In genomic region chr9:50500467-50500973, GRCm38 (mm10) we compare ENCODE assay signal across 10 mouse cellular contexts. TPM values are rescaled to one million over a fixed set of nuclear protein-coding genes. Genes with fewer than 3 reads are reported as not detected.
DNase-seq lines count a peak whose midpoint lies in the region; ATAC-seq and TF ChIP-seq lines count a peak whose summit lies in the region.
"Had no signal": no experiment of that assay in that cellular context is flagged by ENCODE, and none has a peak within 500 bp of the region (broad histone marks: within the 10 kb centered on the region; RNA-seq: fewer than 3 reads in every experiment).

No protein-coding gene starts in this region.

- H3K4me1 ChIP-seq in heart, postnatal 0 days (ENCODE audit: control insufficient read depth, insufficient read depth), result peaks cover under 1% of the 10 kb centered on the region; the same call in 1 of the 2 replicates
- H3K4me1 ChIP-seq in brown adipose tissue, adult 24 weeks (ENCODE audit: control insufficient read depth, insufficient read depth, insufficient read length, low read length), result 0 out of 2 replicates have a peak, but pooled peaks cover 2% of the 10 kb centered on the region
- no peaks in the 10 kb centered on the region for H3K4me1 ChIP-seq in hindbrain, postnatal 0 days (ENCODE audit: insufficient read depth, low read length)
- H3K4me1 ChIP-seq in midbrain, embryonic 16.5 days (ENCODE audit: control insufficient read depth, insufficient read depth, low read length), result peaks cover 12% of the 10 kb centered on the region
- peaks cover 17% of the 10 kb centered on the region for H3K4me1 ChIP-seq in thymus, adult 2 months (replicated peaks; ENCODE audit: control insufficient read depth, insufficient read depth, low read length)

- no peaks in the 10 kb centered on the region for H3K9me3 ChIP-seq in heart, postnatal 0 days (replicated peaks; ENCODE audit: control insufficient read depth, low read length)
- H3K9me3 ChIP-seq in hindbrain, postnatal 0 days (ENCODE audit: low read length), result no peaks in the 10 kb centered on the region
- H3K9me3 ChIP-seq in midbrain, embryonic 16.5 days (replicated peaks; ENCODE audit: control insufficient read depth, low read length, poor library complexity, severe bottlenecking), result no peaks in the 10 kb centered on the region
- H3K9me3 ChIP-seq: G1E had no signal

- TF ChIP-seq CTCF in heart, postnatal 0 days (IDR thresholded peaks at IDR 0.05; ENCODE audit: low read depth), result no peak
- TF ChIP-seq CTCF in hindbrain, postnatal 0 days (IDR thresholded peaks at IDR 0.05; ENCODE audit: low read depth), result no peak
- no peak for TF ChIP-seq CTCF in thymus, adult 2 months (IDR thresholded peaks at IDR 0.05; ENCODE audit: borderline replicate concordance, control insufficient read depth, extremely low read depth, insufficient read depth, low read length, poor library complexity)

- no peak overlapping the region for H3K27ac ChIP-seq in heart, postnatal 0 days (ENCODE audit: low read depth)
- no peak overlapping the region for H3K27ac ChIP-seq in brown adipose tissue, adult 24 weeks (replicated peaks; ENCODE audit: low read depth, low read length)
- H3K27ac ChIP-seq in hindbrain, postnatal 0 days, result peak overlapping the region; percentile 54; the same call in 1 of the 2 replicates
- H3K27ac ChIP-seq in midbrain, embryonic 16.5 days (ENCODE audit: low read length), result peak overlapping the region; percentile 57
- no peak overlapping the region for H3K27ac ChIP-seq in thymus, adult 2 months (ENCODE audit: control insufficient read depth, insufficient read depth, low read length)

- H3K36me3 ChIP-seq in heart, postnatal 0 days (replicated peaks; ENCODE audit: control insufficient read depth, insufficient read depth, low read length), result no peaks in the 10 kb centered on the region
- H3K36me3 ChIP-seq in hindbrain, postnatal 0 days (ENCODE audit: insufficient read depth, low read length), result no peaks in the 10 kb centered on the region
- no peaks in the 10 kb centered on the region for H3K36me3 ChIP-seq in midbrain, embryonic 16.5 days (ENCODE audit: control insufficient read depth, insufficient read depth, low read length)
- H3K36me3 ChIP-seq in thymus, adult 2 months (ENCODE audit: control insufficient read depth, insufficient read depth, low read length), result no peaks in the 10 kb centered on the region
- H3K36me3 ChIP-seq: G1E had no signal

- no peak for DNase-seq in heart, postnatal 0 days (ENCODE audit: low spot score)
- DNase-seq in heart, adult 8-10 months (ENCODE audit: low spot score), result no peak
- no peak for DNase-seq in hindbrain, postnatal 0 days (ENCODE audit: low spot score)
- no peak for DNase-seq in thymus, adult 2 months
- DNase-seq in thymus, postnatal 4 days, result no peak
- no peak for DNase-seq in lung, postnatal 4 days
- DNase-seq: layer of hippocampus, adult 9-11 months had no signal

- no peaks in the 10 kb centered on the region for H3K27me3 ChIP-seq in heart, postnatal 0 days (ENCODE audit: control insufficient read depth, insufficient read depth, low read length)
- H3K27me3 ChIP-seq in hindbrain, postnatal 0 days (ENCODE audit: insufficient read depth, low read length), result no peaks in the 10 kb centered on the region
- H3K27me3 ChIP-seq in midbrain, embryonic 16.5 days (ENCODE audit: control insufficient read depth, insufficient read depth, low read depth, low read length), result no peaks in the 10 kb centered on the region
- no peaks in the 10 kb centered on the region for H3K27me3 ChIP-seq in thymus, adult 2 months (ENCODE audit: control insufficient read depth, insufficient read depth, low read length)

- peak overlapping the region; percentile 42; the same call in 1 of the 2 replicates for H3K9ac ChIP-seq in heart, postnatal 0 days (replicated peaks; ENCODE audit: low read depth, low read length)
- peak overlapping the region; percentile 24; the same call in 1 of the 2 replicates for H3K9ac ChIP-seq in hindbrain, postnatal 0 days (replicated peaks; ENCODE audit: low read length)
- H3K9ac ChIP-seq in midbrain, embryonic 16.5 days (ENCODE audit: low read depth, low read length), result 0 out of 2 replicates have a peak overlapping the region, but pooled peaks have one; percentile 30

- 57% methylated on average over 15 of the region's 15 CpGs for WGBS in heart, postnatal 0 days
- 74% methylated on average over 15 of the region's 15 CpGs for WGBS in hindbrain, postnatal 0 days
- 66% methylated on average over 15 of the region's 15 CpGs for WGBS in midbrain, embryonic 16.5 days
- 82% methylated on average over 15 of the region's 15 CpGs for WGBS in thymus, adult 2 months

- no peak for TF ChIP-seq EP300 in heart, postnatal 0 days (IDR thresholded peaks at IDR 0.05; ENCODE audit: low read depth)

- peak overlapping the region; percentile 42 for H3K4me3 ChIP-seq in heart, postnatal 0 days (ENCODE audit: low read depth, low read length)
- peak overlapping the region; percentile 52 for H3K4me3 ChIP-seq in brown adipose tissue, adult 24 weeks (ENCODE audit: insufficient read depth, low read depth, low read length)
- H3K4me3 ChIP-seq in hindbrain, postnatal 0 days (ENCODE audit: low read length), result peak overlapping the region; percentile 23
- H3K4me3 ChIP-seq in midbrain, embryonic 16.5 days (ENCODE audit: low read depth, low read length), result peak overlapping the region; percentile 31
- no peak overlapping the region for H3K4me3 ChIP-seq in thymus, adult 2 months (ENCODE audit: control insufficient read depth, insufficient read depth, low read length)

- no peak for ATAC-seq in heart, postnatal 0 days (ENCODE audit: insufficient read depth, low read depth)
- ATAC-seq in hindbrain, postnatal 0 days, result no peak
- ATAC-seq in midbrain, embryonic 16.5 days, result 0 out of 2 replicates have a peak, but pooled peaks have one; percentile 21

- H3K4me2 ChIP-seq in heart, postnatal 0 days (ENCODE audit: low read depth, low read length), result peak overlapping the region; percentile 66
- peak overlapping the region; percentile 55 for H3K4me2 ChIP-seq in hindbrain, postnatal 0 days (ENCODE audit: low read depth, low read length)
- peak overlapping the region; percentile 45 for H3K4me2 ChIP-seq in midbrain, embryonic 16.5 days (ENCODE audit: low read length)

- no peak for TF ChIP-seq POLR2A in thymus, adult 2 months (IDR thresholded peaks at IDR 0.05; ENCODE audit: control insufficient read depth, extremely low read depth, insufficient read depth, low read length, poor library complexity)

RNA-seq across cellular contexts. Expression of gene Plet1, which starts 6.2 kb away (rescaled TPM):
- 3.7 and 7.0 TPM in 2 replicates for total RNA-seq in heart, postnatal 0 days (2014; rRNA removed; ENCODE audit: low replicate concordance)
- polyA plus RNA-seq in heart, postnatal 0 days (2015; fragmentation: Nextera tagmentation; extraction: Ambion mirVana), result 1.2 and 1.3 TPM in 2 replicates
- 1 to 10 TPM in 3 of 4 experiments, under 1 TPM in 1; 0.87 to 2.5 (median 1.8) TPM for total RNA-seq in heart, adult 8-10 months (2022)
- polyA plus RNA-seq in brown adipose tissue, adult 24 weeks (2012; ENCODE audit: insufficient read depth, insufficient read length, missing spikeins), result not detected in 2 replicates
- total RNA-seq in hindbrain, postnatal 0 days (2014; rRNA removed), result 0.37 TPM in 1 of 2 replicates, not detected in the other
- 0.86 and 1.0 TPM in 2 replicates for polyA plus RNA-seq in hindbrain, postnatal 0 days (2015; fragmentation: Nextera tagmentation; extraction: Ambion mirVana)
- 0.53 and 0.75 TPM in 2 replicates for polyA plus RNA-seq in midbrain, embryonic 16.5 days (2015; fragmentation: Nextera tagmentation; extraction: Ambion mirVana)
- 7.5 and 8.0 TPM in 2 replicates for polyA plus RNA-seq in thymus, adult 2 months (2012; rRNA removed)
- total RNA-seq: G1E had no signal

RNA-seq across cellular contexts. Expression of gene Pts, which starts 28.0 kb away (rescaled TPM):
- total RNA-seq in heart, postnatal 0 days (2014; rRNA removed; ENCODE audit: low replicate concordance), result 29.7 and 147 TPM in 2 replicates
- polyA plus RNA-seq in heart, postnatal 0 days (2015; fragmentation: Nextera tagmentation; extraction: Ambion mirVana), result 93.1 and 97.8 TPM in 2 replicates
- total RNA-seq in heart, adult 8-10 months (2022), result 10 to 100 TPM; 30.9 to 41.7 (median 36.7) TPM
- polyA plus RNA-seq in brown adipose tissue, adult 24 weeks (2012; ENCODE audit: insufficient read depth, insufficient read length, missing spikeins), result 255 and 268 TPM in 2 replicates
- total RNA-seq in hindbrain, postnatal 0 days (2014; rRNA removed), result 65.7 and 86.8 TPM in 2 replicates
- 114 and 115 TPM in 2 replicates for polyA plus RNA-seq in hindbrain, postnatal 0 days (2015; fragmentation: Nextera tagmentation; extraction: Ambion mirVana)
- polyA plus RNA-seq in midbrain, embryonic 16.5 days (2015; fragmentation: Nextera tagmentation; extraction: Ambion mirVana), result 114 and 124 TPM in 2 replicates
- polyA plus RNA-seq in thymus, adult 2 months (2012; rRNA removed), result 45.0 and 51.0 TPM in 2 replicates

RNA-seq across cellular contexts. Expression of gene Il18, which starts 54.1 kb away (rescaled TPM):
- 0.46 and 2.4 TPM in 2 replicates for total RNA-seq in heart, postnatal 0 days (2014; rRNA removed; ENCODE audit: low replicate concordance)
- 2.9 and 4.7 TPM in 2 replicates for polyA plus RNA-seq in heart, postnatal 0 days (2015; fragmentation: Nextera tagmentation; extraction: Ambion mirVana)
- total RNA-seq in heart, adult 8-10 months (2022), result 1 to 10 TPM in 3 of 4 experiments, under 1 TPM in 1; 0.54 to 2.0 (median 1.5) TPM
- 2.2 and 3.0 TPM in 2 replicates for polyA plus RNA-seq in brown adipose tissue, adult 24 weeks (2012; ENCODE audit: insufficient read depth, insufficient read length, missing spikeins)
- total RNA-seq in hindbrain, postnatal 0 days (2014; rRNA removed), result 17.2 and 21.7 TPM in 2 replicates
- polyA plus RNA-seq in hindbrain, postnatal 0 days (2015; fragmentation: Nextera tagmentation; extraction: Ambion mirVana), result 38.0 and 39.5 TPM in 2 replicates
- polyA plus RNA-seq in midbrain, embryonic 16.5 days (2015; fragmentation: Nextera tagmentation; extraction: Ambion mirVana), result 21.0 and 26.0 TPM in 2 replicates
- polyA plus RNA-seq in thymus, adult 2 months (2012; rRNA removed), result 3.2 and 5.0 TPM in 2 replicates
- total RNA-seq: G1E had no signal
- polyA plus RNA-seq: G1E had no signal

RNA-seq across cellular contexts. Expression of gene Bco2, which starts 54.5 kb away (rescaled TPM):
- total RNA-seq in heart, postnatal 0 days (2014; rRNA removed; ENCODE audit: low replicate concordance), result not detected in 2 replicates
- polyA plus RNA-seq in heart, postnatal 0 days (2015; fragmentation: Nextera tagmentation; extraction: Ambion mirVana), result 0.07 TPM in 1 of 2 replicates, not detected in the other
- total RNA-seq in heart, adult 8-10 months (2022), result under 1 TPM; 0.24 to 0.50 (median 0.45) TPM
- polyA plus RNA-seq in brown adipose tissue, adult 24 weeks (2012; ENCODE audit: insufficient read depth, insufficient read length, missing spikeins), result 0.54 and 1.1 TPM in 2 replicates
- total RNA-seq in hindbrain, postnatal 0 days (2014; rRNA removed), result 0.21 and 0.72 TPM in 2 replicates
- 0.48 and 0.64 TPM in 2 replicates for polyA plus RNA-seq in hindbrain, postnatal 0 days (2015; fragmentation: Nextera tagmentation; extraction: Ambion mirVana)
- polyA plus RNA-seq in midbrain, embryonic 16.5 days (2015; fragmentation: Nextera tagmentation; extraction: Ambion mirVana), result 0.44 and 0.60 TPM in 2 replicates
- polyA plus RNA-seq in thymus, adult 2 months (2012; rRNA removed), result 0.23 and 0.38 TPM in 2 replicates
- polyA plus RNA-seq: G1E had no signal

Comparison
In these comparisons a context has a peak if more than half of its experiments do, and no peak if none do; other contexts are left out.
1. H3K27ac ChIP-seq: peak in hindbrain, postnatal 0 days (single experiment) and midbrain, embryonic 16.5 days (single experiment); none in heart, postnatal 0 days (single experiment), brown adipose tissue, adult 24 weeks (single experiment) and thymus, adult 2 months (single experiment).
2. Peak in every context shown above with its lines, with median percentiles within 50 percentile points of each other: H3K4me2 ChIP-seq and H3K9ac ChIP-seq.